Mouse (Mus musculus) limb, embryonic 12.5 days (tissue): ENCODE measurements around the gene Polr1d. TPM values are rescaled to one million over a fixed set of nuclear protein-coding genes. Genes with fewer than 3 reads are reported as not detected.
A peak's percentile ranks its signal among the peaks of the same experiment; 100 is the strongest.

Source experiments
- ATAC-seq: fragments of 200-750 bp; cut with Nextera tagmentation; 2 replicates; pipeline ENCODE4 v1.8.0; 2017; ENCODE audit warnings: low read depth, moderate TSS enrichment; ENCODE audit not compliant: insufficient number of reproducible peaks, insufficient read depth, low FRiP score, low TSS enrichment
- H3K27ac ChIP-seq: fragments of 300-500 bp; sonication (generic); 2 replicates; pipeline ENCODE4 v1.5.1; 2016; ENCODE audit warnings: mild to moderate bottlenecking, moderate library complexity
- H3K27me3 ChIP-seq: fragments of 300-500 bp; sonication (generic); 2 replicates; pipeline ENCODE4 v1.6.1; 2016; ENCODE audit warnings: mild to moderate bottlenecking, moderate library complexity
- H3K36me3 ChIP-seq: fragments of 300-500 bp; sonication (generic); 2 replicates; pipeline ENCODE4 v1.6.1; 2016; ENCODE audit warnings: mild to moderate bottlenecking, moderate library complexity
- H3K4me1 ChIP-seq: fragments of 300-500 bp; sonication (generic); replicated peaks from 2 replicates; pipeline ENCODE4 v1.6.1; 2016
- H3K4me2 ChIP-seq: fragments of 300-500 bp; sonication (generic); 2 replicates; pipeline ENCODE4 v1.6.1; 2016; ENCODE audit warnings: mild to moderate bottlenecking, moderate library complexity
- H3K4me3 ChIP-seq: fragments of 300-500 bp; sonication (generic); replicated peaks from 2 replicates; pipeline ENCODE4 v1.5.1; 2016; ENCODE audit warnings: mild to moderate bottlenecking
- H3K9ac ChIP-seq: fragments of 300-500 bp; sonication (generic); replicated peaks from 2 replicates; pipeline ENCODE4 v1.6.1; 2016; ENCODE audit warnings: mild to moderate bottlenecking, moderate library complexity
- H3K9me3 ChIP-seq: fragments of 300-500 bp; sonication (generic); 2 replicates; pipeline ENCODE4 v1.6.1; 2016; ENCODE audit warnings: mild to moderate bottlenecking, moderate library complexity
- WGBS: fragments of 180-500 bp; shearing (Covaris S2); methylation state at CpG from one replicate; pipeline ENCODE4 v1.1.7; 2016; 5-methylcytosine and 5-hydroxymethylcytosine counted together
- polyA plus RNA-seq: library from polyadenylated mRNA; unstranded; fragments of >200 nt; fragmentation: Nextera tagmentation; extraction: Ambion mirVana; gene quantifications from 2 replicates; pipeline ENCODE4 v1.2.1, GENCODE M21; 2016

Polr1d gene
- polyA plus RNA-seq, 1 experiment from 2014 or later, result 113 TPM

- no peak overlapping the region for H3K4me2 ChIP-seq
- H3K27me3 ChIP-seq, result no peaks in the 10 kb centered on the region
- H3K27ac ChIP-seq, result no peak overlapping the region
- ATAC-seq, result no peak
- H3K9ac ChIP-seq, result no peak overlapping the region
- H3K4me3 ChIP-seq, result no peak overlapping the region
- H3K36me3 ChIP-seq, result no peaks in the 10 kb centered on the region
- H3K9me3 ChIP-seq, result no peaks in the 10 kb centered on the region
- no peaks in the 10 kb centered on the region for H3K4me1 ChIP-seq
Observed at GRCm38 (mm10) chr5:147147340-147147739, 70.5 kb downstream of the Polr1d start.

GRCm38 (mm10) chr5:147154806-147155371 is 78.0 kb downstream of the Polr1d start:
- H3K4me3 ChIP-seq, result no peak overlapping the region
- H3K4me2 ChIP-seq, result no peak overlapping the region
- no peak for ATAC-seq
- peaks cover 29% of the 10 kb centered on the region; the same call in 1 of the 2 replicates for H3K27me3 ChIP-seq
- H3K9me3 ChIP-seq, result no peaks in the 10 kb centered on the region
- no peak overlapping the region for H3K27ac ChIP-seq
- H3K4me1 ChIP-seq, result peaks cover 19% of the 10 kb centered on the region
- no peaks in the 10 kb centered on the region for H3K36me3 ChIP-seq
- WGBS, result 5% methylated on average over 13 of the region's 13 CpGs
- no peak overlapping the region for H3K9ac ChIP-seq

GRCm38 (mm10) chr5:147155449-147156133 is 78.7 kb downstream of the Polr1d start:
- H3K27ac ChIP-seq, result no peak overlapping the region
- H3K9ac ChIP-seq, result no peak overlapping the region
- no peaks in the 10 kb centered on the region for H3K36me3 ChIP-seq
- no peaks in the 10 kb centered on the region for H3K9me3 ChIP-seq
- ATAC-seq, result no peak
- peaks cover 19% of the 10 kb centered on the region for H3K4me1 ChIP-seq
- 4% methylated on average over 13 of the region's 13 CpGs for WGBS
- peak overlapping the region; percentile 21; the same call in 1 of the 2 replicates for H3K4me2 ChIP-seq
- peaks cover 29% of the 10 kb centered on the region; the same call in 1 of the 2 replicates for H3K27me3 ChIP-seq
- no peak overlapping the region for H3K4me3 ChIP-seq

GRCm38 (mm10) chr5:147156376-147156775 is 79.5 kb downstream of the Polr1d start:
- Histone ChIP-seq H3K9ac (no peak overlapping the region), H3K4me3 (no peak overlapping the region), H3K27me3 (peaks cover 29% of the 10 kb centered on the region; the same call in 1 of the 2 replicates), H3K27ac (no peak overlapping the region), H3K36me3 (no peaks in the 10 kb centered on the region), H3K9me3 (no peaks in the 10 kb centered on the region), H3K4me2 (no peak overlapping the region), H3K4me1 (peaks cover 19% of the 10 kb centered on the region)
- WGBS, result 26% methylated on average over 3 of the region's 3 CpGs
- no peak for ATAC-seq

DNA sequence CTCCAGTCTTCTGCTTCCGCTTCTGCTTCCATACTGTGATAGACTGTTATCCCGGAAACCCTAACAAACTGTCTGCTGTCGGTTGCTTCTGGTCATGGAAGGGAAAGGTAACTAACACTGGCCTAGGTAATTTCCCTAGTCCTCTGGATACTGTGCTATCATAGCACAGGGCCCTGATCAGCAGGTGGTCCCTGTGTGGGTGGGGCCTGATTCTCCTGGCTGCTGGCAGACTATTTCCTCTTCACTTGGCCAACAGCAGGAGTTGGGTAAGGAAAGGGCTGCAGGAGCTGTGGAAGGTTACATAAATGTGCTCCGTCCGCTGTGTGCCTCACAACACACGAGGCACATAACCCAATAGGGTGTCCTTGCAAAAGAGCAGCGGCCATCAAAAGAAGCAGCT is 80.6 kb downstream of the Polr1d start:
- 72% methylated on average over 7 of the region's 7 CpGs for WGBS
- no peak overlapping the region for H3K4me2 ChIP-seq
- no peak for ATAC-seq

DNA sequence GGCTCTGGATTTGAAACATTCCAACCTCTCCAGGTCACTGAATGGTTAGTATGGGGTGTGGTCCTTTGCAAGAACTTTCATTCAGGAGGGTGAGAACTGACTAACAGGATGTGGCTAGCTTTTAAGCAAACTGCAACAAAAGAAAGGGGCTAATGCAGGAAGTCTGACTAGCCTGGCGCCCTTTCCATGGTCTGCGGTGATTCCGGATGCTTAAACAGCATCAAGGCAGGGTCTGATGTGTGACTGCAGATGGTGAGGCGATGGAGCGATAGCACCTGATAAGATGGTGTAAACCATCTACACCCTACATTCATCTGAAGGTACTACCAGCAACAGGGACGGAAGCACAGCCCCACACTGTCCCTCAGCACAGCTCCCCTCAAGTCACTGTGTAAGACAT is 82.5 kb downstream of the Polr1d start:
- ATAC-seq, result no peak
- no peaks in the 10 kb centered on the region for H3K36me3 ChIP-seq
- H3K27ac ChIP-seq, result no peak overlapping the region
- 90% methylated on average over 6 of the region's 6 CpGs for WGBS
- no peaks in the 10 kb centered on the region for H3K9me3 ChIP-seq
- peaks cover 19% of the 10 kb centered on the region for H3K4me1 ChIP-seq
- peaks cover 29% of the 10 kb centered on the region; the same call in 1 of the 2 replicates for H3K27me3 ChIP-seq
- no peak overlapping the region for H3K4me2 ChIP-seq
- H3K9ac ChIP-seq, result no peak overlapping the region
- H3K4me3 ChIP-seq, result no peak overlapping the region

More for the DNA sequence above, 80.6 kb downstream of the Polr1d start:
- no peaks in the 10 kb centered on the region for H3K36me3 ChIP-seq
- H3K9ac ChIP-seq, result no peak overlapping the region
- H3K4me1 ChIP-seq, result peaks cover 19% of the 10 kb centered on the region
- no peaks in the 10 kb centered on the region for H3K9me3 ChIP-seq
- H3K4me3 ChIP-seq, result no peak overlapping the region
- peaks cover 29% of the 10 kb centered on the region; the same call in 1 of the 2 replicates for H3K27me3 ChIP-seq
- no peak overlapping the region for H3K27ac ChIP-seq

DNA sequence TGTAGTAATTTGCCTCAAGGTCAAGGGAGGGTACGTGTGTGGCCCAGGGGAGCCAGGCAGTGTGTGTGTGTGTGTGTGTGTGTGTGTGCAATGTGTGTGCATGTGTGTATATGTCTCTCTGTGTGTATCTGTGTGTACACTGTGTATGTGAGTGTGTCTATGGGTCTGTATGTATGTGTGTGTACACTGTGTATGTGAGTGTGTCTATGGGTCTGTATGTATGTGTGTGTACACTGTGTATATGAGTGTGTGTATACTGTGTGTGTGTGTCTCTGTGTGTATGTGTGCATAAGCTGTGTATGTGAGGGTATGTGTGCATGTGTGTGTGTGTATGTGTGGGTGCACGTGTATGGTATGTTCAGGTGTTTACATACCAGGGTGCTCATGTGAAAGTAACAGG is 82.9 kb downstream of the Polr1d start:
- Histone ChIP-seq H3K4me1 (peaks cover 17% of the 10 kb centered on the region), H3K36me3 (no peaks in the 10 kb centered on the region), H3K9ac (no peak overlapping the region), H3K4me3 (no peak overlapping the region), H3K4me2 (no peak overlapping the region), H3K9me3 (no peaks in the 10 kb centered on the region), H3K27me3 (peaks cover 24% of the 10 kb centered on the region; the same call in 1 of the 2 replicates), H3K27ac (no peak overlapping the region)
- WGBS, result 86% methylated on average over 2 of the region's 2 CpGs
- ATAC-seq, result no peak

Other genes with a start within 250 kb of the Polr1d start
- 536 and 555 TPM in 2 replicates for gene Rpl21, start 244.2 kb upstream of the Polr1d start, polyA plus RNA-seq
- 18.9 and 21.8 TPM in 2 replicates for gene Rasl11a, start 232.0 kb upstream of the Polr1d start, polyA plus RNA-seq
- 111 and 122 TPM in 2 replicates for gene Gtf3a, start 128.4 kb upstream of the Polr1d start, polyA plus RNA-seq
- gene Mtif3, start 113.2 kb upstream of the Polr1d start, polyA plus RNA-seq, result 20.4 and 22.3 TPM in 2 replicates
- gene Lnx2, start 464 bp upstream of the Polr1d start, polyA plus RNA-seq, result 10.0 and 11.0 TPM in 2 replicates
- gene Gsx1, start 111.6 kb downstream of the Polr1d start, polyA plus RNA-seq, result not detected in 2 replicates
- gene Pdx1, start 192.9 kb downstream of the Polr1d start, polyA plus RNA-seq, result not detected in 2 replicates
- gene Cdx2, start 230.2 kb downstream of the Polr1d start, polyA plus RNA-seq, result not detected in 2 replicates
- gene Urad, start 245.4 kb downstream of the Polr1d start, polyA plus RNA-seq, result not detected in 2 replicates